Mouse (Mus musculus) ES-E14 (cell line): ENCODE data around the gene Mpc1.

Experiments used
- HCFC1 ChIP-seq: IDR thresholded peaks from 2 replicates; pipeline ENCODE4 v1.6.1; 2012; ENCODE audit warnings: low read length, inconsistent platforms, borderline replicate concordance; ENCODE audit not compliant: insufficient read depth
- MAFK ChIP-seq: IDR thresholded peaks from 2 replicates; pipeline ENCODE4 v1.6.1; 2014; ENCODE audit warnings: mild to moderate bottlenecking, low read depth, low read length, inconsistent platforms; ENCODE audit not compliant: insufficient read depth
- ZC3H11A ChIP-seq: IDR thresholded peaks from 2 replicates; pipeline ENCODE4 v1.6.1; 2012; ENCODE audit warnings: low read depth, mild to moderate bottlenecking, inconsistent platforms, low read length, borderline replicate concordance
- ZNF384 ChIP-seq: IDR thresholded peaks from 2 replicates; pipeline ENCODE4 v1.6.1; 2012; ENCODE audit warnings: low read depth, low read length, inconsistent platforms

DNA sequence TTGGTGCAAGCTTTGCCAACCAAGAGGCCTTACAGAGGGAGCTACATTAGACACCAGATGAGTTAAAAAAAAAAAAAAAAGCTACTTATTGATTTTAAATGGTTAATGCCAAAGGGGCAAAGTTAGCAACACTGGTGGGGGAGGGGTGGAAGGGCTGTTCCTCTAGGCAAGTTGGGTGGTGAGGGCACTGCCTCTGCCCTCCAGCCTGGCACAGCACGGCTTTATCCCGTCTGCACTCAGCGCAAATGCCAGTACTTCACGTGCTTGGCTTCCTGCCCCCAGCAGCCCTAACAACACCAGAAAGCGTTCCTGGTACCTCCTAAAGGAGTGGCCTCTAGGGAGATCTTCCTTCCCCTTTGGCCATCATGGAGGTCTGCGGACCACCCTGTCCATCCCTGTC lies 60.7 kb downstream of the Mpc1 start:
- TF ChIP-seq MAFK (no peak), ZNF384 (no peak), ZC3H11A (no peak), HCFC1 (no peak)
